Mouse (Mus musculus) heart, adult 2 months (tissue): ENCODE results near the gene Gpr146. TPM values are rescaled to one million over a fixed set of nuclear protein-coding genes. Genes with fewer than 3 reads are reported as not detected.

Source experiments
- DNase-seq, 2 experiments: peaks; one replicate each; pipeline ENCODE4 v3.0.0; 2021
- H3K27ac ChIP-seq: fragments of 200-600 bp; 2 replicates; pipeline ENCODE4 v1.8.1; 2022
- H3K27me3 ChIP-seq: fragments of 200-500 bp; 2 replicates; pipeline ENCODE4 v1.6.1; 2012; ENCODE audit warnings: mild to moderate bottlenecking, low read length, inconsistent platforms, mixed read lengths; ENCODE audit not compliant: control insufficient read depth, insufficient read depth
- H3K36me3 ChIP-seq: fragments of 200-500 bp; 2 replicates; pipeline ENCODE4 v1.6.1; 2012; ENCODE audit warnings: low read length, inconsistent platforms; ENCODE audit not compliant: control insufficient read depth, insufficient read depth
- H3K4me1 ChIP-seq: fragments of 200-500 bp; 2 replicates; pipeline ENCODE4 v1.6.1; 2011; ENCODE audit warnings: low read length; ENCODE audit not compliant: control insufficient read depth, insufficient read depth
- H3K4me3 ChIP-seq: fragments of 200-600 bp; 2 replicates; pipeline ENCODE4 v1.8.1; 2022
- H3K79me2 ChIP-seq: fragments of 200-500 bp; replicated peaks from 2 replicates; pipeline ENCODE4 v1.6.1; 2012; ENCODE audit warnings: mild to moderate bottlenecking, inconsistent platforms, low read length, moderate library complexity, mixed read lengths; ENCODE audit not compliant: control insufficient read depth, insufficient read depth
- H3K9ac ChIP-seq: fragments of 200-500 bp; 2 replicates; pipeline ENCODE4 v1.6.1; 2012; ENCODE audit warnings: low read depth, mild to moderate bottlenecking, control low read depth, inconsistent platforms, low read length, mixed read lengths
- CTCF ChIP-seq: fragments of 200-600 bp; IDR thresholded peaks from 2 replicates; pipeline ENCODE4 v1.8.1; 2022; ENCODE audit warnings: antibody characterized with exemption, mild to moderate bottlenecking, moderate library complexity
- EP300 ChIP-seq: fragments of 200-500 bp; IDR thresholded peaks from 2 replicates; pipeline ENCODE4 v1.6.1; 2011; ENCODE audit warnings: low read depth, low read length, control low read depth; ENCODE audit not compliant: insufficient read depth
- POLR2A ChIP-seq: fragments of 200-500 bp; IDR thresholded peaks from 2 replicates; pipeline ENCODE4 v1.6.1; 2011; ENCODE audit warnings: mild to moderate bottlenecking, low read depth, low read length, control low read depth; ENCODE audit not compliant: insufficient read depth
- whole genome bisulfite sequencing: fragments of 180-500 bp; shearing (Covaris S2); methylation state at CpG from one replicate; pipeline ENCODE4 v1.1.7; 2018; 5-methylcytosine and 5-hydroxymethylcytosine counted together
- intact Hi-C: fragments of 180-260 bp; cut with DNase I; formaldehyde crosslinking; loops from one replicate; pipeline ENCODE4 v1.15.1; 2025
- polyA plus RNA-seq: library from polyadenylated mRNA; depleted of rRNA; stranded (reverse); fragments of >200 nt; gene quantifications from 2 replicates; pipeline ENCODE4 v1.2.3, GENCODE M21; 2012
- total RNA-seq, 2 experiments: library from RNA; stranded (reverse); gene quantifications; 2 replicates each; pipeline ENCODE4 v1.2.3; 2021

Gene Gpr146
- total and polyA plus RNA-seq, 3 experiments, result 42.9 to 62.4 (median 56.6) TPM

DNA sequence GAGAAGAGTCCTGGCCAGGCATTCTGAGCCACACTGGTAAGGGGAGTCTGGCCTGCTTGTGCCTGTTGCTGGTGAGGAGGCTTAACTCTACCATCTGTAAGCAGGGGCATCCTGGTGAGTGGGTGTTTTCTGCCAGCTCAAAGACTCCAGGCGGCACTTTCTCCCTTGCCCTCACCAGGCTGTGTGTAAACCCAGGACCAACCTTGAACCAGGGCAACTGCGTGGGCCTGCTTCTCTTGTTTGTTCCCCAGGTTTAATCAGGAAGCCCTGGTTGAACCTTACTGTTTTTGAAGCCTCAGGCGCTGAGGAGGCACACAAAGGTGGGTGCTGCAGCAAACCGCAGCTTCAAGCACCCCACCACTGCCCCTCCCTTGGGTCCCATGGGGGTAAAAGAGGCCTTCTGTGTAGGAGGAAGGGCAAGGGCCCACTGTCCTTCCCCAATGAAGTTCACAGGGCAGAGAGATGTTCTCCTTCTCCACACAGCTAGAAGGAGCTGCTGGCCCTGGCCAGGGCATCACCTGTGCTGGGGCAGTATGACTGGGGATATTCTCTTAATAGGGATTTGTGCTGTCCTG lies 9.5 kb upstream of the Gpr146 start:
- H3K79me2 ChIP-seq, result no peaks in the 10 kb centered on the region
- 86% methylated on average over 4 of the region's 4 CpGs for WGBS
- no peaks in the 10 kb centered on the region for H3K36me3 ChIP-seq
- DNase-seq, result no peak
- no peak overlapping the region for H3K9ac ChIP-seq
- H3K4me1 ChIP-seq, result peaks cover 18% of the 10 kb centered on the region
- H3K27me3 ChIP-seq, result no peaks in the 10 kb centered on the region
- no peak overlapping the region for H3K27ac ChIP-seq
- H3K4me3 ChIP-seq, result no peak overlapping the region
- intact Hi-C loops, result loop anchor here (1.0 kb wide), 1 partner anchor 25 kb away; no protein-coding TSS in a partner anchor
- no peak for TF ChIP-seq POLR2A
- TF ChIP-seq CTCF, result no peak
- no peak for TF ChIP-seq EP300

DNA sequence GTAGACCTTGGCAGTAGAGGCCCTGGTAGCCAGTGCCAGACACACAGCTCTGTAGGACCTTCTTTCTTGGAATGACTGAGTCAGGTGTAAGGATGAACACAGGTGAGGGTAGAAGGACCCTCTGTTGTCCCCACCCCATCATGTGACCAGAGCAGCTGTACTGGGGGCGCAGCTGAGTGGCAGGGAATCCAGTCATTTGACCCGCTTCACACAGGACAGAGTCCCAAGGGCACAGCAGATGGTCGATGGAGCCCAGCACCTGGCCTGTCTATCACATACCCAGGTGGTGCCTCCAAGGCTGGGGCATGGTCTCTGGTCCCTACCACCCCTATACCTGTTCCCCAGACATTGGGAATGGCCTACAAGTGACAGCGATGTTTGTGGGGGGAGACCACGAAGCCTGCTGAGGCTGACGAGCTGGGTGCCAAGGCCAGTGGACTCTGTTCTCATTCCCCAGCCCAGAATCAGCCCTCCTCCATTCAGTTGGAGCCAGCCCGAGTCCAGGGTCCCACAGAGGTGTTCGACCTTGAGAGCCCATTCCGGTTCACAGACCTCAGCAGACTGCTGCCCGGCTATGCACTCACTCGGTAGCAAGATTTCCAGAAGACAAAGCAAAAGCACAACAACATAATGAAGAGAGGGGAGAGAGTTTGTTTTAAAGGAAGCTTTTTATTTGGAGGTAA lies 8.7 kb upstream of the Gpr146 start:
- 86% methylated on average over 11 of the region's 11 CpGs for WGBS
- Histone ChIP-seq H3K36me3 (no peaks in the 10 kb centered on the region), H3K79me2 (no peaks in the 10 kb centered on the region), H3K27me3 (no peaks in the 10 kb centered on the region), H3K4me3 (no peak overlapping the region), H3K9ac (no peak overlapping the region), H3K4me1 (peaks cover 16% of the 10 kb centered on the region), H3K27ac (no peak overlapping the region)
- intact Hi-C loops, result no loop called here
- DNase-seq, result no peak
- TF ChIP-seq EP300 (no peak), POLR2A (no peak), CTCF (no peak)

DNA sequence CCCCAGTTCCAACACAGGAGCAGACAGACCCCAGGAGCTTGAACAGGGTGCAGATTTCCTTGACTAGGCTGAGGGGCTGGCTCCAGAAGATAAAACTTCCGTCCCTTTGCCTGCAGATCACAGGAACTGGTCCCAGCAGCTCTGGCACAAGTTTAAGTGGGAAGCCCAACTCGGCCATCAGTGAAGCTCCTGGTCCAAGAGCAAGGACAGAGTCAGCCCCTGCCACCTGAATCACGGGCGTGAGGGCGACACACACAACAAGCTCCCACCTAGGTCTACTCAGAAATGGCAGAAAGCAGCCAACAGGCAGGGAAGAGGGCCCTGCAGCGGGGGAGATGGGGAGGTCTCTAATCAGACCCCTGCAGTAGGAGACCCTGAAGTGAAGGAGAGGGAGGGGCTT lies 7.2 kb upstream of the Gpr146 start:
- TF ChIP-seq CTCF (no peak), EP300 (no peak), POLR2A (no peak)
- H3K27ac ChIP-seq, result peak overlapping the region; percentile 56
- no peaks in the 10 kb centered on the region for H3K36me3 ChIP-seq
- peaks cover 6% of the 10 kb centered on the region for H3K4me1 ChIP-seq
- DNase-seq, result no peak
- peak overlapping the region; percentile 13; the same call in 1 of the 2 replicates for H3K9ac ChIP-seq
- no peaks in the 10 kb centered on the region for H3K27me3 ChIP-seq
- intact Hi-C loops, result no loop called here
- 61% methylated on average over 6 of the region's 6 CpGs for WGBS
- no peaks in the 10 kb centered on the region for H3K79me2 ChIP-seq
- H3K4me3 ChIP-seq, result no peak overlapping the region; the same call in 1 of the 2 replicates

DNA sequence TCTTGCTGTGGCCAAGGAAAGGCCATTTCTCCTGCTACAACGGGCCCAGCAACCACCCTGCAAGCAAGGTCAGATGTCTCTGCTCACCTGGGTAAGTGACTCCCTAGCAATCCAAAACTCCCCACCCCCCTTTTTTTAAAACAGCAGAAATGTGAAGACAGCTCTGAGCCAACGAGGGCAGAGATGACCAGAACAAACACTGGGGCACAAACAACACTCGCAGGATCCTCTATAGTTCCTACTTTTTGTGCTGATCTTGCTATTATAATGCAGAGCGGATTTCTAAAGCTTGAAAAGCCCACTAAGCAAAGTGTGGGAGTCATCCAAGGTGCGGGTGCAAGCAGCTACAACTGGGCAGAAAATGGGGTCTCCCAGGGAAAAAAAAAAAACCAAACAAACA lies 6.4 kb upstream of the Gpr146 start:
- peaks cover 5% of the 10 kb centered on the region for H3K4me1 ChIP-seq
- H3K79me2 ChIP-seq, result no peaks in the 10 kb centered on the region
- peak overlapping the region; percentile 93 for H3K4me3 ChIP-seq
- 52% methylated on average over 5 of the region's 5 CpGs for WGBS
- intact Hi-C loops, result no loop called here
- H3K9ac ChIP-seq, result peak overlapping the region; percentile 99
- no peaks in the 10 kb centered on the region for H3K27me3 ChIP-seq
- no peak for TF ChIP-seq CTCF
- no peak for TF ChIP-seq EP300
- TF ChIP-seq POLR2A, result no peak
- no peaks in the 10 kb centered on the region for H3K36me3 ChIP-seq
- DNase-seq, result no peak
- peak overlapping the region; percentile 99 for H3K27ac ChIP-seq

DNA sequence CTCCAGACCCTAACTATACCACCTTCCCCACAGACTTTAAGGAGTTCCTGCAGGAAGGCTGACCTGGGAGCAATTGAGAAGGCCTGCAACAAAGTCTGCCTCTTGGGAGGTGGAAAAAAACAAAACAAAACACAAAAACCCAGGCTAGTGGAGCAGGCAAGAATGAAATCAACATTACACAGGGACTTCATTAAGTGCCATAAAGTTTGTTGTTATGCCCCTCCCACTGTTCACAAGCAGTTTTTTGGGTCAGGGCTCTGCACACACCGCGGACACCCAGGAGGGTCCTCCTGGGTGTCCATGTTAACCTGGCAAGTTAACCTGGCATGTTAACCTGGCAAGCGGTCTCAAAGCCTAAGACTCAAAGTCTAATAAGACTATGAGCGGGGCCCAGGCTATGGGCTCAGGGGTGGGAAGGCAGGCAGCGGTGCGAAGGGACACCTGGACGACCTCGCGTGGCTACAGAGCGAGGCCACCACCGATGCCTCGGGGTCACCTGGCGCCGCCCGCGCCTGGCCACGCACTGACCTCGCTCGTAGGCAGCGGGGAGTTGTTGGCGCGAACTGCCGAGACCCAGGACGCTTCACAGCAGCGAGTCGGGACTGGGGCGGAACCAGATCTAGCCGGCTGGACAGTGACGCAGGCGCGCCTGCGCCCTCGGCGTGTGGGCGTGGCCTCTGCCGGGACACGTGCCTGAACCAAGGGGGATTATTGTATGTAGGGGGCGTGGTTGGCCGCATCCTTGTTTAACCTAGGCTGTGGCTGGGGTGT lies 5.7 kb upstream of the Gpr146 start:
- no peaks in the 10 kb centered on the region for H3K27me3 ChIP-seq
- intact Hi-C loops, result no loop called here
- H3K79me2 ChIP-seq, result no peaks in the 10 kb centered on the region
- peak overlapping the region; percentile 99 for H3K9ac ChIP-seq
- H3K27ac ChIP-seq, result peak overlapping the region; percentile 99
- H3K4me1 ChIP-seq, result peaks cover 10% of the 10 kb centered on the region
- DNase-seq, result peak; percentile 94 to 95
- TF ChIP-seq POLR2A (peak; percentile 99), CTCF (no peak; the same call in 1 of the 2 replicates), EP300 (0 out of 2 replicates have a peak, but pooled peaks have one; percentile 70)
- H3K4me3 ChIP-seq, result peak overlapping the region; percentile 93
- H3K36me3 ChIP-seq, result no peaks in the 10 kb centered on the region
- under 1% methylated on average over 39 of the region's 39 CpGs for WGBS
